ENCODE assay signal across 8 mouse cellular contexts in genomic region chr13:63568741-63569395, GRCm38 (mm10). TPM values are rescaled to one million over a fixed set of nuclear protein-coding genes. Genes with fewer than 3 reads are reported as not detected.
DNase-seq lines count a peak whose midpoint lies in the region; ATAC-seq lines count a peak whose summit lies in the region.

No protein-coding gene starts in this region.

- WGBS in embryonic facial prominence, embryonic 12.5 days = 2% methylated on average over 19 of the region's 19 CpGs
- 1% methylated on average over 19 of the region's 19 CpGs for WGBS in limb, embryonic 10.5 days
- WGBS in neural tube, embryonic 14.5 days = 3% methylated on average over 19 of the region's 19 CpGs

- no peaks in the 10 kb centered on the region for H3K9me3 ChIP-seq in embryonic facial prominence, embryonic 12.5 days
- no peaks in the 10 kb centered on the region for H3K9me3 ChIP-seq in limb, embryonic 10.5 days (replicated peaks)
- no peaks in the 10 kb centered on the region for H3K9me3 ChIP-seq in neural tube, embryonic 14.5 days (ENCODE audit: control insufficient read depth, low read length)

- H3K9ac ChIP-seq in embryonic facial prominence, embryonic 12.5 days = 0 out of 2 replicates have a peak overlapping the region, but pooled peaks have one; percentile 54
- H3K9ac ChIP-seq in neural tube, embryonic 14.5 days (replicated peaks; ENCODE audit: low read depth, low read length) = peak overlapping the region; percentile 32; the same call in 1 of the 2 replicates

- peaks cover 13% of the 10 kb centered on the region for H3K27me3 ChIP-seq in embryonic facial prominence, embryonic 12.5 days
- peaks cover 48% of the 10 kb centered on the region for H3K27me3 ChIP-seq in limb, embryonic 10.5 days (ENCODE audit: low read depth, poor library complexity, severe bottlenecking)
- H3K27me3 ChIP-seq in neural tube, embryonic 14.5 days (ENCODE audit: control insufficient read depth, insufficient read depth, low read length) = 0 out of 2 replicates have a peak, but pooled peaks cover 3% of the 10 kb centered on the region

- peak overlapping the region; percentile 98 for H3K4me3 ChIP-seq in embryonic facial prominence, embryonic 12.5 days
- H3K4me3 ChIP-seq in limb, embryonic 10.5 days = peak overlapping the region; percentile 98
- H3K4me3 ChIP-seq in neural tube, embryonic 14.5 days (ENCODE audit: low read depth, low read length) = peak overlapping the region; percentile 89

- H3K4me2 ChIP-seq in embryonic facial prominence, embryonic 12.5 days (replicated peaks) = peak overlapping the region; percentile 95
- H3K4me2 ChIP-seq in neural tube, embryonic 14.5 days (ENCODE audit: low read depth, low read length) = peak overlapping the region; percentile 96

- ATAC-seq in embryonic facial prominence, embryonic 12.5 days (ENCODE audit: insufficient number of reproducible peaks, insufficient read depth, low FRiP score, low TSS enrichment) = no peak
- ATAC-seq in neural tube, embryonic 14.5 days (ENCODE audit: low read depth) = no peak
- no peak for ATAC-seq in frontal cortex, adult (ENCODE audit: low TSS enrichment)

- intact Hi-C loops in left cerebral cortex, postnatal 4 days (cut with DNase I) = loop anchor here (5.0 to 10.0 kb wide), 4 partner anchors 134 to 466 kb away; partner anchors contain the start of gene Ercc6l2
- intact Hi-C loops in left cerebral cortex, postnatal 36 days (cut with DNase I) = loop anchor here (10.0 kb wide), 1 partner anchor 586 kb away; the partner anchor contains the start of gene Zfp367

- peak overlapping the region; percentile 89 for H3K27ac ChIP-seq in embryonic facial prominence, embryonic 12.5 days
- H3K27ac ChIP-seq in limb, embryonic 10.5 days = peak overlapping the region; percentile 99
- H3K27ac ChIP-seq in neural tube, embryonic 14.5 days (ENCODE audit: low read depth, low read length) = no peak overlapping the region; the same call in 1 of the 2 replicates

- peaks cover 17% of the 10 kb centered on the region for H3K4me1 ChIP-seq in embryonic facial prominence, embryonic 12.5 days
- peaks cover 73% of the 10 kb centered on the region for H3K4me1 ChIP-seq in limb, embryonic 10.5 days
- H3K4me1 ChIP-seq in neural tube, embryonic 14.5 days (ENCODE audit: control insufficient read depth, insufficient read depth, low read length) = peaks cover 16% of the 10 kb centered on the region; the same call in 1 of the 2 replicates

- no peaks in the 10 kb centered on the region for H3K36me3 ChIP-seq in embryonic facial prominence, embryonic 12.5 days
- H3K36me3 ChIP-seq in limb, embryonic 10.5 days = no peaks in the 10 kb centered on the region; the same call in 1 of the 2 replicates
- no peaks in the 10 kb centered on the region for H3K36me3 ChIP-seq in neural tube, embryonic 14.5 days (ENCODE audit: control insufficient read depth, insufficient read depth, low read length)

- peak; percentile 31 for DNase-seq in left cerebral cortex, postnatal 4 days
- no peak for DNase-seq in left cerebral cortex, postnatal 36 days (ENCODE audit: low spot score in 2 of 2)
- peak; percentile 45 for DNase-seq in limb, embryonic 10.5 days (ENCODE audit: low spot score)
- no peak for DNase-seq in cerebellum, adult 8-10 months
- DNase-seq in gastrocnemius, adult 8-10 months (ENCODE audit: low spot score in 2 of 2) = no peak

RNA-seq across cellular contexts. Expression of gene Ptch1, which starts 4.5 kb away (rescaled TPM):
- total RNA-seq in left cerebral cortex, postnatal 4 days (2021) = 10 to 100 TPM; 37.5 to 40.9 TPM
- total RNA-seq in left cerebral cortex, postnatal 36 days (2021) = 10 to 100 TPM; 40.5 to 51.6 TPM
- polyA plus RNA-seq in embryonic facial prominence, embryonic 12.5 days (2016; fragmentation: Nextera tagmentation; extraction: Ambion mirVana) = 24.9 and 29.2 TPM in 2 replicates
- 18.2 and 19.0 TPM in 2 replicates for polyA plus RNA-seq in limb, embryonic 10.5 days (2016; fragmentation: Nextera tagmentation; extraction: Ambion mirVana)
- polyA plus RNA-seq in neural tube, embryonic 14.5 days (2014; fragmentation: Nextera tagmentation; extraction: Ambion mirVana) = 26.4 and 28.7 TPM in 2 replicates
- 10 to 100 TPM in 1 of 4 experiments, 1 to 10 TPM in 3; 6.6 to 10.3 (median 8.3) TPM for total RNA-seq in gastrocnemius, adult 8-10 months (2022)

Comparison
In these comparisons a context has a peak if more than half of its experiments do, and no peak if none do; other contexts are left out.
1. DNase-seq: peak in left cerebral cortex, postnatal 4 days (single experiment) and limb, embryonic 10.5 days (single experiment); none in left cerebral cortex, postnatal 36 days (0 of 2), cerebellum, adult 8-10 months (single experiment) and gastrocnemius, adult 8-10 months (0 of 2).
2. Peak in every context shown above with its lines, with median percentiles within 50 percentile points of each other: H3K4me3 ChIP-seq.